8 mouse cellular contexts compared by ENCODE assay signal in genomic region chr1:153980886-153981285, GRCm38 (mm10).
DNase-seq lines count a peak whose midpoint lies in the region; ATAC-seq lines count a peak whose summit lies in the region.

No protein-coding gene starts in this region.

- H3K9me3 ChIP-seq in hindbrain, embryonic 13.5 days = no peaks in the 10 kb centered on the region

- no peak overlapping the region for H3K4me2 ChIP-seq in hindbrain, embryonic 13.5 days

- no peak overlapping the region for H3K9ac ChIP-seq in hindbrain, embryonic 13.5 days

- H3K27me3 ChIP-seq in hindbrain, embryonic 13.5 days = 0 out of 2 replicates have a peak, but pooled peaks cover 11% of the 10 kb centered on the region

- DNase-seq in adrenal gland, postnatal 10 days = peak; percentile 10
- DNase-seq in adrenal gland, postnatal 4 days (ENCODE audit: low spot score in 2 of 2) = no peak
- peak; percentile 22 for DNase-seq in ovary, postnatal 14 days (ENCODE audit: low spot score)
- DNase-seq in ovary, adult 18-20 months (ENCODE audit: low spot score) = no peak
- peak; percentile 8 to 49 for DNase-seq in left cerebral cortex, postnatal 10 days (ENCODE audit: extremely low spot score in 1 of 2, low spot score in 2 of 2)
- DNase-seq in right cerebral cortex, postnatal 36 days (ENCODE audit: low spot score in 2 of 2) = peak; percentile 12 to 20

- peaks cover 8% of the 10 kb centered on the region; the same call in 1 of the 2 replicates for H3K4me1 ChIP-seq in hindbrain, embryonic 13.5 days (replicated peaks)

- H3K36me3 ChIP-seq in hindbrain, embryonic 13.5 days = no peaks in the 10 kb centered on the region

- H3K4me3 ChIP-seq in hindbrain, embryonic 13.5 days = no peak overlapping the region

- intact Hi-C loops in left cerebral cortex, postnatal 10 days (cut with DNase I) = no loop called here

- WGBS in hindbrain, embryonic 13.5 days = 71% methylated on average over 6 of the region's 6 CpGs

- ATAC-seq in hindbrain, embryonic 13.5 days (ENCODE audit: low FRiP score) = no peak
- no peak; the same call in 1 of the 2 replicates for ATAC-seq in monocyte, adult 5-6 weeks (replicated peaks; ENCODE audit: insufficient number of reproducible peaks, low FRiP score, low TSS enrichment, poor library complexity, severe bottlenecking)

- no peak overlapping the region for H3K27ac ChIP-seq in hindbrain, embryonic 13.5 days

Comparison
In these comparisons a context has a peak if more than half of its experiments do, and no peak if none do; other contexts are left out.
1. DNase-seq: peak in adrenal gland, postnatal 10 days (single experiment), ovary, postnatal 14 days (single experiment), left cerebral cortex, postnatal 10 days (2 of 2) and right cerebral cortex, postnatal 36 days (2 of 2); none in adrenal gland, postnatal 4 days (0 of 2) and ovary, adult 18-20 months (single experiment).